Mouse (Mus musculus) ovary, postnatal 36 days (tissue): ENCODE measurements around the gene Inhbc.

Source experiments
- DNase-seq: peaks from one replicate; pipeline ENCODE4 v3.0.0; 2022; ENCODE audit warnings: low spot score, mixed read lengths

Inhbc gene

DNA sequence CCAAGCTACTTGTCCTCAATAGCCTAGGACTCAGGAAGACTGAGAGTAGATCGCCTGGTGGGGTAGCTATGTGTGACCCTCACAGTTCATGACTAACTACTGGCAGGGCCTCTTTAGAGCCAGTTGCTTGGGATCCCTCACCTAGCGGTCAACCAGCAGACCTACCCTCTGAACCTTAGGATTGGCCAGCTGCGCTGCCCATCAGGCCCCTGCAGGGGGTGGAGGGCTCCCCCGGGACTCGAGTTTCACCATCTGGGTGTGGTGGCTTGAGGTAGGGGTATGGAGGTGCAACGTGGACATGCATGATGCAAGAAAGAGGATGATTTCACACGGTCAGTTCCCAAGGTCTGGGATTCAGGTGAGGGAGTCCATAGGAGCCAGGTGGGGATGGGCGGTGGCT, 18.5 kb downstream of the Inhbc start:
- no peak for DNase-seq

DNA sequence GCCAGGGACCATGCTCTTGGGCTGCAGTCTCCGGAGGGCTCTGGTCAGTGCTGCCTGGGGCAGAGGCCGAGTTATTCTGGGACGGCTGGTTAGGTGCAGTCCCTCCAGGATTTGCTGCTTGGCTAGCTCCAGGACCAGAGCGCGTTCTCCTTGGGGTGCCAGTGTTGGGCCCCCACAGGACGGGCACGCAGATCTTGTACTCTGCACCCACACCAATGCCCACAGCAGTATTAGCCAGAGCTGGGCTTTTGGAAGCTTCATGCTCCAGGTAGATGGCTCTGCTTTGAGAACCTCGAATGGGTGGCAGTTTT, 19.0 kb downstream of the Inhbc start:
- no peak for DNase-seq

DNA sequence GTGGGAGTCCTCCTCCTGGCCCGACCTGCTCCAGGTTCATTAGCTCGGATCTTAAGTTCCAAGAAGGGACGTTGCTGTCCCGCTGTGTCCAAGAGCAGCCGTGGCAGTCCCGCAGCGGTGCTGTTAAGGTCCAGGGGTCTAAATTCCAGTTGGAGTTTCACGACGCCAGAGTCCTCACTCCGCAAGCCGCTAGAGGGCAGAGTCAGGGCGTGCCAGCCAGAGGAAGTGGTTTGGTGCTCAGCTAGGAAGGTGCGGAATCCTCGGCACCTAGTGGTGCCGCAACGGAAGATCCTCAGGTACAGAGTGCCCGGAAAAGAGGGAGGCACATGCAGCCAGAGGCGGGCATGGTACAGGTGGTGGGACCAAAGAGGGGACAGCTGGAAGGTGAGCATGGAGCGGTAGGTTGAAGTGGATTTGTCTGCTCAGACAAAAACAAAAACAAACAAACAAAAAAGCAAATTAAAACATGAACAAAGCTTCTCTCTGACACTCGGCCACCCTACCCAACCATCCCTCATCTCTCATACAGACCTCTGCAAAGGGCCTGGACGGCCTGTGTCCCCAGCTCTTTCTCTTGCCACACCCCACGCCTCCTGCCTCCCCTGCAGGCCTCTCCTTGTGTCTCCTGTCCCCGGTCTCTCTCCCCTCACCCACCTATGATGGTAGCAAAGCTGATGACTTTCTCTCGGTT, 19.5 kb downstream of the Inhbc start:
- DNase-seq: peak; percentile 74

DNA sequence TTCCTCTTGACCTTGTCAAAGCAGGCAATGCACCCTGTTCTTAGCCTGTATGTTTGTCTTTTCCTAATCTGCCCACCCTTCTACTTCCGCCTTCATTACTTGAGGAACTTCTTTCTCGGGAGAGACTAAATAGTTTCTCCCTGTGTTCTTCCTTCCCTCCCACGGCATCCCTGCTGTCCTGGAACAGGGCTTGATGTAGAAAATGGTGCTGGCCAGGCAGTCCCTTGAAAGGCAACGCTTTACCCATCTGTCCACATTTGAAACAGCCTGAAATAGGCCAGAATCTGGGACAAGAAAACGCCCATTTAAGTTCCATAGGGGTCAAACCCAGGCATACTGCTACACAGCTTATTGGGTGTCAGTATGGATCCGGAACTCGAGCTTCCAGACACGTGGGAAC, 20.4 kb downstream of the Inhbc start:
- DNase-seq: no peak

DNA sequence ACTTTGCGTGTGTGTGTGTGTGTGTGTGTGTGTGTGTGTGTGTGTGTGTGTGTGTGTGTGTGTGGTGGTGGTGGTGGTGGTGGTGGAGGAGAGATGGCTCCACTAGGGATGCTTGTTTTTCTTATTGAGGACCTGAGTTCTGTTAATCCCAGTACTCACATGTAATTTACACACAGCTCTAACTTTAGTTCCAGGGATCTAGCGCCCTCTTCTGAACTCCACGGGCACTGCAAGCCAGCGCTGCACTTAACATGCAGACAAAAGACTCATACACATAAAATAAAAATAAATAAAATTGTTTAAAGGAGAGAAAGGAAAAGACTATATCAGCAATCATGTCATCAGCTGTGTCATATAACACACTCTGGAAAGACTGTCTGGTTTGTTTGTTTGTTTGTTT, 21.3 kb downstream of the Inhbc start:
- no peak for DNase-seq

DNA sequence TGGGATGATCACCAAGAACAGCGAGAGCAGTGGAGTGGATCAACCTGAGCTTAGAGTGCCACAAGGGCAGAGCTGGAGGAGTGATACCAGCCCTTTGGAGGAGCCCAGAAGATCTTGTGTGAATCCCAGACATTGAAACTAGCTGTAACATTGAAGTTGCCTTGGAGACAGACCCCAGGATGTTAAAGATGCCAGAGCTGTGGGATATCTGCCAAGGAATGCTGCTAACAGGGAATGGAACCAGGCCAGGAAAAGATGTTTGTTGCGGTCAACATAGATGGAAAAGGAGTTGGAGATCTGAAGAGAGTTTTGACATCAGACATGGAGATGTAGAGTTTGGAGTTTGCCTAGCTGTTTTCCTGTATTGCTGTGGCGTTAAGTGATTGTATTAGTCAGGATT, 24.1 kb downstream of the Inhbc start:
- DNase-seq: no peak

DNA sequence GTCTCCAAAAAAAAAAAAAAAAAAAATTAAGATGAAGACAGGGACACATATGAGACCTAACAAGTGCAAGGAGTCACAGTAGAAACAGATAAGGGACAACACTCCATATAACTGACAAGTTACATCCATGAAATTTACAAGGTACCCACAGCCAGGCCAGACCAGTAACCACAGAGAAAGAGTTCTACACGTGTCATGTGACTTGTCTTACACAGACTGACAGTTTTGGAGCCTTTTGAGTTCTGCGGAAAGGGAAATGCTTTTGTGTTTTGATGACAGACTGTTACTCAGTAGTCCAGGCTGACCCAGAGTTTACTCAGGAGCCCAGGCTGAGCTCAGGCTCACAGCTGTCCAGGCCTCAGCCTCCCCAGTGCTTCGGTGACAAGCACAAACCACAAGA, 27.2 kb downstream of the Inhbc start:
- no peak for DNase-seq

DNA sequence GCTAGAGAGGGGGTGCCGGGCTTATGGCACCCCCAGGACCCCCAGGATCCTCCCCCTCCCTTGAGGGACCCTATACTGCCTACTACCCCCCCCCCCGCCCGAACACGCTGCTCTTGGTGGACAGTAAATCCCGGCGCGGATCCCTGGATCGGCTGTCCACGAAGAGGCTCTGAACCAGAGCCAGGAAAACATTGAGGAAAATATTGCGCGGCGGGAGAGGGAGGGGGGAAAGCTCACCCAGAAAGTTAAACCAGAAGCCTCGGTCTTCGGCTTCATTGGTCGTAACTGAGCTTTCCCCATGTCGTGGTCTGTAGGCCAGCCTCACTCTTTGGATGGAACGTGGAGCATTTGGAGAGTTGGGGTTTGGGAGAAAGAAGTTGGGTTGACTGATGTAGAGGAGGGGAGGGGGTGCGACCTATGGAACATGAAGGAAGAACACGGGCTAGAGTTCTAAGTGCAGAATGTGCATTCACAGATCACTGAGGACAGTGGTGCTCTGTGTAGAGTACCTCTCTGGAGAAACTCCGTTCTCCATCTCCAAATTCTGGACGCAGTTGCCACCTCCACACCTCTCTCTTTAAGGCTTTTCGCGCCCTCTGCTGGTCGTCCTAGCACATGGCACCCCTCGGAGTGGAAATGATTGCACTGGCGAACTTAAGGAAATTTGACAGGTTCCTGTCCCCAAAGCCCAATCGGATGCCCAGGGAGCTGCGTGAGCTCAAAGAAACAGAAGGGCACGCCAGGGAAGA, 28.2 kb downstream of the Inhbc start, which contains the start of gene Gli1:
Gene Gli1 (minus strand): TSS at position 84 of the 749 bp plus-strand sequence.
- DNase-seq: peak; percentile 83

DNA sequence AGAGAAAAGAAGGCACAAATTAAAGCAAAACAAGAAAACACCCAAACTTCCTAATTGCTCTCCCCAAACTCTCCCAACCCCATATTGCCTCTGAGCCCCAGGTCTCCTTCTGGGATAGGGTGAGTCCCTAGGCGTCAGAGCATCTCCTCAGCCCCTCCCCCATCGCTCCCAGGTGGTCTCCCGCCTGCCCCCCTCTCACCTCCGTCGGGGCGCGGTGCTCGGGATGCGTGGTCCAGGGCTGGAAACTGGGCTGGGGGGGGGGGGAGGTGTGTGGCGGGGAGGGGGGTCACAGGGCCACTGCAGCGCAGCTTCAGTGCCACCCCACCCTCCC, 28.9 kb downstream of the Inhbc start:
- no peak for DNase-seq

DNA sequence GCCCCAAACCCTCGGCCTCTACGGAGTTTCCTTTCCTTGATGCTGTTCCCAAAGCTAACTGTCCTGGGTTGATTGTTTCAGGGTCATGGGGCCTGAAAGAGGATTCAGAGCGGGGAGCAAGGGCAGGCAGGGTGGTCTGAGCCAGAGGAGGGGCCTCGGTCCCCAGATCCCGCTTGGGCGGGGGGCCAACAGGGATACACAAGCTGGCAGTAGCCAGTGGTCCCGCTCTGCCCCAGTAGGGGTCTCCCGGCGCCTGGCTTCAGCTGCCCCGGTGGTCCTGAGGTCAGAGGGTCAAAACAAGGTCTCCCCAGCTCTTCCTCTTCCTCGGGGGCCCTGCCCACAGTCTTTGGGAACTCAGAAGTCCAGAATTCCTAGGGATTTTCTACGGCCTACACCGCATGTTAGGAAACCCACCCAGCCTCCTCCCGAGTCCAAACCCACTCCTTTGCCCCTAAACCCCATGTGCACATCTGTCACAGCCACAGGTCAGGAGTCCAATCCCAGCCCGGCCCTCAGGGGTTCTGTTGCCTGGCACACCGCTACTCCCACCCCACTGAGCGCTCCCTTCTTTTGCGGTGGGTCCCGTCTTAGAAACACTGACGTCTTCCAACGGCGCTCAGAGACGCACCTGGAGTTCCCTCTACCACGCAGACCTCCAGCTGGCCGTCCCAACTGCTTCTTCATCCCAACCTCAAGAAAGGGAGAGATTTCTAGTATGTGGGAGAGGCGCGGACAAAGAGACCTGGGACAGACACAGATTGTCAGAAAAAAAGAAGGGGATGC, 29.5 kb downstream of the Inhbc start:
- DNase-seq: no peak

DNA sequence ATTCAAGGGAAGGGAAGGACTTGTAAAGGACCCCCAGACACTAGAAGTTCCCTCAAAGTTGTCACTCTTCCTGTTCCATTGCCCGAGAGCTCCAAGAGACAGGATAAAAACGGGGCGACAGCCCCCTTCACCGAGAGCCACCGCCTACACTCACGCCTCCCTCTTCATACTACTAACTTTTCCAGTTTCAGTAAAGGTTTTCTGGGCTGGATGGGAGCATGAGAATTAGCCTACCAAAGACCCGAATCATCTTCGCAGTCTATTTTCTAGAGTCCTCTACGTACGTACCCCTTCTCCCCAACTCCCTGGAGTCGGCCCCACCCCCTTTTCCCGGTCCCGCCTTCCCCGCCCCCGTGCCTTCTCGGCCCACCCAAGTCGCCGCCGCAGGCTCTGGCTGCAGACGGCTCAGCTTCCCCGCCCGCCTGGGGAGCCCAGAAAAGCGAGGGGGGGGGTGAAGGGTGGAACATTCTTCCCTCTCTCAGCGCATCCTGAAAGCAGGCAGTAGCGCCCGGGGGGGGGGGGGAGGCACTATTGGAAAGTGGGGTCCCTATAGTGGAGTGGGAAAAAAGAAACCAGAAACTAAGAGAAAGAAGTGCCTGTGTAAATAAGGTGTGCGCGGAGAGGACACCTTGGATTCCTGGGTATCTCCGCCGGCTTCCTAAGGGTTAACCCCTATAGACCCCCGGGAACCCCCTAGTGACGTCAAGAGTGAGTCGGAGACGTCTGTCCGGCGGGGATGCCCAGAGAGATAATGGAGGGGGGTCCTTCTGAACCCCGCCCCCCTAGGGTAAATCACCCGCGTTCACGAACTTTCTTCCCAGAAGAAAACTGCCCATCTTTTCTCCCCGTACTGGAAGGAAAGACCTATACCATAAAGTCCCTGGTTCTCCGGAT, 30.3 kb downstream of the Inhbc start:
- peak; percentile 59 for DNase-seq

DNA sequence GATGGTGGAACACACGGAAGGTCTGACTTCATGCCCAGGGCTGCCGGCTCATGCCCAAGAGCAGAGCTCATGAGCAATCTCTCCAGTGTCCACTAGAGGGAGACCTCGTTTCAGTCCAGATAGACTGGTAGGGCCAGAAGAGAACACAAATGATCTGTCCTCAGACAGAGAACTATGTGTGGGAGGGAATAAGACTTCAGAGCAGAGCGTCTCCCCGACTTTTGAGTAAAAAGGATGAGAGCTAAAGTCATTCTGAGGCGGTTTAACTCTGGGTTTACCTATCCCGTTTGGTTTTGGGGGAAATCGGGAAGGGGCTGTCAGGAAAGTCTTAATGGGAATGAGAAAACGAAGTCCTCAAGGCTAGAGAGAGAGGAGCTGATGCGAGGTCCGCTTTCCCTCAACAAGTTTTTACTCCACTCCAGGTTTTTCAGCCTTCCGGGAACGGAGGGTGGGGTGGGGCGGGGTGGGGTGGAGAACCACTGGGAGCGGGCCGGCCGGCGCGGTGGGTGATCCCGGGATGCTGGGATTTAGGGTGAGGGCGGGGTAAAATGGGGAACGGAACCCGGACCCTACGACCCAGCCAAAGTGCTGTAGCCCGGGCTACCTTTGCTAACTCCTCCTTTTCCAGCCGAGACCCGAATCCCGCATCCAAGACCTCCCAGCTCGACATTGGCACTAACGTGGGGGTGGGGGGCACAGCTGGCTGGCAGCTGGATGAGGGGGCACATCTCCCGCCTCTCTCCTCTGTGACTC, 31.1 kb downstream of the Inhbc start:
- peak; percentile 68 for DNase-seq

DNA sequence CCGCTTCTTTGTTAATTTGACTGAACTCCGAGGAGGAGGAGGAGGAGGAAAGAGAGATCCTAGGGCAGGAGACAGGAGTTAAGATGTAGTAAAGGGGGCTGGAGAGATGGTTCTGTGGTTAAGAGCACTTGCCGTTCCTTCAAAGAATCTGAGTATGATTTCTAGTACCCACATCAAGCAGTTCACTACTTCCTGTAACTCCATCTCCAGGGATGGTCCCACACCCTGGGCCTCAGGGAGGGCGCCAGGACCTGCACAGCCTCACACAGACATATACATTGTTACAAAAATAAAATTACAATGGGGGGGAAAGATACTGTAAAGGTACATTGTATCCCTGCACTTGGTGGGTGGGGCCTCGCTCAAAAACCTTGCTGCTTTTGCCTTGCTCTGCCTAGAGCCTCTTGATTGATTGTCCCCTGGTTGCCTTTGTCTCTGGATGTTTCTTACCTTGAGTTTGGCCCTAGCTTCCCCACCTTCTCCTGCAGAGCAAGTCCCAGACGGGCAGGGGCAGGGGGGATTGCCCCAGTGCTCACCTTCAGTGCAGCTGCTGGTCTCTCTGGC, 32.6 kb downstream of the Inhbc start:
- DNase-seq: no peak

DNA sequence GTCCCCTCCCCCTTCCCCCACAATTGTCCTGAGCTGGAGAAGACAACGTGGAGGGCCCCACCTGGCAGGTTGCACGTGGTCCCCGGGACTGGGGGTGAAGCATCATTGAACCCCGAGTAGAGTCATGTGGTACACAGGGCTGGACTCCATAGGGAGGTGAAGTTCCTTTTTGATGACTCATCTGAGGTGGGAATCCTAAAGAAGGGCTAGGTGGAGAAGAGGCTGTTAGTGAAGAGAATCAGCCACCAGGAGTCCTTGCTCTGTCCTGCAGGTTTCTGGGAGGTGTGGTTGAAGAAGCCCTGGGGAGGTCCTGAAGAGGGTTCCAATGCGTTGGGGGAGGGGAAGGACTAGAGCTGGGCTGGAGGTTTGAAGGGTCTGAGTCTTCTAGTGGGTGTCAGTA, 33.3 kb downstream of the Inhbc start:
- no peak for DNase-seq

DNA sequence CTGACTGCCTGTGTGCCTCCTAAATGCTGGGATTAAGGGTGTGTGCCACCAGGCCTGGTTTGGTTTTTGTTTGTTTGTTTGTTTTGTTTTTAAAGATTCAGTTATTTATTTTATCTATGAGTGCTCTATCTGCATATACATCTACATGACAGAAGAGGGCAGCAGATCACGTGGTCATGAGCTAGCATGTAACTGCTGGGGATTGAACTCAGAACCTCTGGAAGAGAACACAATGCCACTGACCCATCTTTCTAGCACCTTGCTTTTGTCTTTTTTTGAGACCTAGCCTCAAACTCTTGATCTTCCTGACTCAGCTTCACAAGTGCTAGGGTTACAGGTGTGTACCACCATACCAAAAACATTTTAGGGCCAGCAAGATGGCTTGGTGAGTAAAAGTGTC, 35.0 kb downstream of the Inhbc start:
- DNase-seq: no peak

DNA sequence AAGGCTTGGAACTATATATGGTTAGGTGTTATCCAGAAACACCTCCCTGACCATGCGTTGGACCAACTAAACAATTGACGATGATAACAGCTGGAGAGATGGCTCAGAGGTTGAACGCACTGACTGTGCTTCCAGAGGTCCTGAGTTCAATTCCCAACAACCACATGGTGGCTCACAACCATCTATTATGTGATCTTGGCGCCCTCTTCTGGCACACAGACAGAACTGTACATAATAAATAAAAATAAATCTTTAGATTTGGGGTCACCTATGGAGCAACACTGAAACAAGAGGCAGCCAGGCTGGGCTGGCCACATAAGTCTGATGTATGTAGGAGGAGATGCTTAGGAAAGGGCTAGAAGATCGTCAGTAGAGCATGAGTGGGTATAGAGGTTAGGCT, 37.1 kb downstream of the Inhbc start:
- no peak for DNase-seq

DNA sequence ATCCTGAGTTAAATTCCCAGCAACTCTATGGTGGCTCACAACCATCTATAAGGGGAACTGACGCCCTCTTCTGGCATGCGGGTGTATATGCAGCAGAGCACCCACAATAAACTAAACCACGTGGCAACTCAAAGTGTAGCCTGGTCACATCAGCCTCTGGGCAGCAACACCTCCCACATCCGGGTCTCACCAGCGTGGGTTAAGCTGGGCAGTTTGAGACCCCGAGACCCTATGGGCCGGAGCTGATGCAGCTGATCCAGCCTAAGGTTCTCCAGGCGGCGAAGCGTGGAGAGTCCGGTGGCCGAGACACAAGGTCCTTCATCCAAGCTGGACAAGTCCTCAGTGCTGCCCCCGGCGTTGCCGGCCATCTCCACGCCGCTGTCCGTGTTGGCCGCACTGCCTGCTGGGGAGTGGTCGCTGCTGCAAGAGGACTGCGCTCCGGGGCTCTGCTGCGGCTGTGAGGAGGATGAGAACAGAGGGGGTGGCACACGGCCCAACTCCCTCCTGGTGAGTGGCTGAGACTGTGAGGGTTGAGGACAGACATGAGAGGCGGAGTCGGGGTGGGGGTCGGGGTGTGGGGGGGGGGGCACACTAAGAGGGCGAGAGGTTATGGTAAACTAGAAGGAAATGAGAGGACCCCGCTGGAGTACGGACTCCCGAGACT, 37.9 kb downstream of the Inhbc start:
- no peak for DNase-seq

DNA sequence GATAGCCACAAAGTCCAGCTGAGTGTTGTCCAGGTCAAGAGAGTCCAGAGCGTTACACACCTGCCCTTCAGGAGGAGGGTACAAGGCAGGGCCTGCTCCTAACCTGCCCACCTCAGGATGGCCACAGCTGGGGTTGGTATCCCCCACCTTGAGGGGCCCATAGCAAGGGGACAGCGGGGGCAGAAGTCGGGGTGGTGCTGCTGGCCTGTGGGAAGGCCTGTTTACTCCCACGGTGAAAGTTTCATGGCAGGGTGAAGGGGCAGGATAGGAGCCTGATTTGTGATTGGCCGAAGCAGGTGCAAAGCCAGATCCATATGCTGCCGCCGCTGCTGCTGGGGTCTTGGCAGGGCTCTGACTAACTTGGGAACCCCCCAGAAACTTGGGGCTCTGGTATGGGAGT, 40.0 kb downstream of the Inhbc start:
- no peak for DNase-seq

DNA sequence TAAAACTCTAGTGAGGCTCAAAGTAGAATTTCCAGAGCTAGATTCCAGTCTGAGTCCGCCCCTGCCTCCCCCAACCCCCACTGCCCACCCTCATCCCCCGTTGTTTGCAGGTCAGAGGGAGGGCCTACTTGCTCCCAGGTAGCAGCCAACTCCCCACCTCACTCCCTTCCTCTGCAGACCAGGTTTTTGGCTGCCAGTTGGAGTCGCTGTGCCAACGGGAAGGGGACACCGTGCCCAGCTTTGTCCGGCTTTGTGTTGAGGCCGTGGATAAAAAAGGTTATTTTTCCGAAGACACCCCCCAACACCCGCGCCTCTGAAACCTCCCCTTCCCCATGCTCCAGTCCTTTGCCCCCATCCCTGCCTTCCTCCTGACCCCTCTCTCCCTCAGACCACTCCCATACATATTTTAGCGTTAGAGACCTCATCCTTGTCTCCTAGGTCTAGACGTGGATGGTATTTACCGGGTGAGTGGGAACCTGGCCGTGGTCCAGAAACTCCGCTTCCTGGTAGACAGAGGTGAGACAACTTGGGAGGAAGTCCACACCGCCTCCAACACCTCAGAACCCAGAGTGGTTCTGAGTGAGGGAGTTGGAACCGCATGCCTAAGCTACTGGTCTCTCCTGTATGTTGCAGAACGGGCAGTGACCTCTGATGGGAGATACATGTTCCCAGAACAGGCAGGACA, 42.6 kb downstream of the Inhbc start:
- DNase-seq: no peak

DNA sequence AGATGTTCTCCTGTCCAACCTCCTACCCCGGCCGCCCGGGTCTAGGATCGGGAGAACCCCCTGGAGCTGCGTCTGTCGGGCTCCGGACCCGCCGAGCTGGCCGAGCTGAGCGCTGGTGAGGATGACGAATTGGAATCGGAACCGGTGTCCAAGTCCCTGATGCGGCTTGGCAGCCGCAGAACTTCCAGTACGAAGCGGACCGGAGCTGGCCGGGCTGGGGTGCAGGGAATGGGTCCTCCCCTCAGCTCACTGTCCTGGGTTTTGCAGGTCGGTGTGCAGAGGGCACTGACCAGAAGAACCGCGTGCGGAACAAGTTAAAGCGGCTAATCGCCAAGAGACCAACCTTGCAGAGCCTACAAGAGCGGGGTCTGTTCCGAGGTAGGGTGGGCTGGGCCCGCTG, 43.4 kb downstream of the Inhbc start:
- no peak for DNase-seq
